Mouse (Mus musculus) kidney, adult 2 months (tissue): ENCODE data around the gene Hist1h2bn. TPM values are rescaled to one million over a fixed set of nuclear protein-coding genes. Genes with fewer than 3 reads are reported as not detected.
A peak's percentile ranks its signal among the peaks of the same experiment; 100 is the strongest.
"Not testable (repeated sequence)": the region's sequence is repeated elsewhere in the genome, so short reads cannot be mapped to it uniquely, and the experiment has no call there.

ENCODE experiments used
- DNase-seq: peaks from one replicate; pipeline ENCODE4 v3.0.0; 2021
- H3K27ac ChIP-seq: fragments of 200-500 bp; 2 replicates; pipeline ENCODE4 v1.5.1; 2012; ENCODE audit warnings: low read depth, low read length, control low read depth, inconsistent platforms; ENCODE audit not compliant: insufficient read depth
- H3K27me3 ChIP-seq: fragments of 200-500 bp; replicated peaks from 2 replicates; pipeline ENCODE4 v1.6.1; 2012; ENCODE audit warnings: mild to moderate bottlenecking, moderate library complexity, low read length, inconsistent platforms; ENCODE audit not compliant: control insufficient read depth, insufficient read depth
- H3K36me3 ChIP-seq: fragments of 200-500 bp; 2 replicates; pipeline ENCODE4 v1.6.1; 2012; ENCODE audit warnings: mild to moderate bottlenecking, moderate library complexity, low read length, inconsistent platforms; ENCODE audit not compliant: control insufficient read depth, insufficient read depth
- H3K4me1 ChIP-seq: fragments of 200-500 bp; 2 replicates; pipeline ENCODE4 v1.6.1; 2011; ENCODE audit warnings: low read length; ENCODE audit not compliant: control insufficient read depth, insufficient read depth
- H3K4me3 ChIP-seq: fragments of 200-500 bp; 2 replicates; pipeline ENCODE4 v1.5.1; 2011; ENCODE audit warnings: mild to moderate bottlenecking, low read depth, low read length, control low read depth; ENCODE audit not compliant: insufficient read depth
- CTCF ChIP-seq: fragments of 200-500 bp; conservative IDR thresholded peaks from 2 replicates; pipeline ENCODE4 v1.5.1; 2011; ENCODE audit warnings: low read depth, mild to moderate bottlenecking, control low read depth, low read length, moderate library complexity, mixed read lengths; ENCODE audit not compliant: insufficient read depth, insufficient read length
- POLR2A ChIP-seq: fragments of 200-500 bp; IDR thresholded peaks from one replicate; pipeline ENCODE4 v1.6.1; 2011; ENCODE audit warnings: low read depth, low read length, control low read depth
- WGBS: fragments of 180-500 bp; shearing (Covaris S2); methylation state at CpG from one replicate; pipeline ENCODE4 v1.1.7; 2018; 5-methylcytosine and 5-hydroxymethylcytosine counted together
- polyA plus RNA-seq: library from polyadenylated mRNA; depleted of rRNA; stranded (reverse); fragments of >200 nt; gene quantifications from 2 replicates; pipeline ENCODE4 v1.2.3, GENCODE M21; 2012

Gene Hist1h2bn
- polyA plus RNA-seq, 1 experiment: not detected

GRCm38 (mm10) chr13:21779767-21780731 lies 26.1 kb downstream of the Hist1h2bn start, which contains the start of gene Hist1h1b:
Gene Hist1h1b, minus strand, starts transcription at chr13:21780625.
- WGBS: 1% methylated on average over 44 of the region's 44 CpGs
- no peak within 1 kb of the TSS for H3K27ac ChIP-seq
- H3K4me3 ChIP-seq: peak within 1 kb of the TSS; percentile 58
- no peaks in the 10 kb centered on the region for H3K36me3 ChIP-seq
- H3K4me1 ChIP-seq: no peaks in the 10 kb centered on the region; the same call in 1 of the 2 replicates
- no peak for TF ChIP-seq CTCF
- TF ChIP-seq POLR2A: no peak
- DNase-seq: peak; percentile 32
- no peaks in the 10 kb centered on the region; the same call in none of the 2 replicates for H3K27me3 ChIP-seq

GRCm38 (mm10) chr13:21781021-21781555 lies 27.2 kb downstream of the Hist1h2bn start:
- Histone ChIP-seq H3K27ac (no peak overlapping the region), H3K4me3 (no peak overlapping the region), H3K4me1 (no peaks in the 10 kb centered on the region; the same call in 1 of the 2 replicates), H3K36me3 (no peaks in the 10 kb centered on the region), H3K27me3 (no peaks in the 10 kb centered on the region; the same call in none of the 2 replicates)
- 55% methylated on average over 6 of the region's 6 CpGs for whole genome bisulfite sequencing
- TF ChIP-seq POLR2A (no peak), CTCF (no peak)
- no peak for DNase-seq

- Histone ChIP-seq H3K27me3 (no peaks in the 10 kb centered on the region; the same call in none of the 2 replicates), H3K4me1 (no peaks in the 10 kb centered on the region; the same call in 1 of the 2 replicates), H3K4me3 (no peak overlapping the region), H3K36me3 (no peaks in the 10 kb centered on the region), H3K27ac (no peak overlapping the region)
- WGBS: 95% methylated on average over 1 of the region's 1 CpGs
- no peak for DNase-seq
- TF ChIP-seq POLR2A (no peak), CTCF (no peak)
Measured at GRCm38 (mm10) chr13:21781639-21782038, 27.7 kb downstream of the Hist1h2bn start.

GRCm38 (mm10) chr13:21782361-21783254 lies 28.7 kb downstream of the Hist1h2bn start:
- not testable (repeated sequence) for H3K27ac ChIP-seq, H3K36me3 ChIP-seq, H3K4me1 ChIP-seq, DNase-seq, H3K27me3 ChIP-seq
- H3K4me3 ChIP-seq: peak overlapping the region; percentile 42; the same call in 1 of the 2 replicates
- WGBS: 6% methylated on average over 23 of the region's 35 CpGs

- no peaks in the 10 kb centered on the region for H3K36me3 ChIP-seq
- H3K27ac ChIP-seq: no peak within 1 kb of the TSS
- H3K4me1 ChIP-seq: no peaks in the 10 kb centered on the region; the same call in 1 of the 2 replicates
- no peaks in the 10 kb centered on the region; the same call in none of the 2 replicates for H3K27me3 ChIP-seq
- DNase-seq: peak; percentile 76
- peak within 1 kb of the TSS; percentile 42; the same call in 1 of the 2 replicates for H3K4me3 ChIP-seq
- TF ChIP-seq CTCF (no peak), POLR2A (no peak)
- WGBS: under 1% methylated on average over 15 of the region's 20 CpGs
Measured at GRCm38 (mm10) chr13:21783255-21783617, 29.3 kb downstream of the Hist1h2bn start, which contains the start of gene Hist1h3i. Gene Hist1h3i, minus strand, starts transcription at chr13:21783370.

GRCm38 (mm10) chr13:21783734-21784161 lies 29.8 kb downstream of the Hist1h2bn start:
- 6% methylated on average over 9 of the region's 9 CpGs for whole genome bisulfite sequencing
- H3K27me3 ChIP-seq: no peaks in the 10 kb centered on the region; the same call in none of the 2 replicates
- no peak for DNase-seq
- H3K36me3 ChIP-seq: no peaks in the 10 kb centered on the region
- no peak for TF ChIP-seq POLR2A
- TF ChIP-seq CTCF: no peak
- no peak overlapping the region for H3K4me3 ChIP-seq
- no peak overlapping the region for H3K27ac ChIP-seq
- H3K4me1 ChIP-seq: no peaks in the 10 kb centered on the region; the same call in 1 of the 2 replicates
